Mouse (Mus musculus) C2C12 (cell line): ENCODE data around the gene Hist3h2ba.

Experiments
- CTCF ChIP-seq: IDR thresholded peaks from one replicate; pipeline ENCODE4 v1.5.1; 2011; ENCODE audit not compliant: control insufficient read depth, insufficient read depth, insufficient read length
- MAX ChIP-seq: IDR thresholded peaks from one replicate; pipeline ENCODE4 v1.6.1; 2011; ENCODE audit warnings: mild to moderate bottlenecking, control low read depth
- MYOD1 ChIP-seq: IDR thresholded peaks from one replicate; pipeline ENCODE4 v1.6.1; 2011; ENCODE audit warnings: low read depth; ENCODE audit not compliant: control insufficient read depth, insufficient read length
- MYOG ChIP-seq: IDR thresholded peaks from one replicate; pipeline ENCODE4 v1.6.1; 2011; ENCODE audit not compliant: control insufficient read depth, insufficient read length; ENCODE audit errors: extremely low read depth
- USF1 ChIP-seq: IDR thresholded peaks from one replicate; pipeline ENCODE4 v1.6.1; 2011; ENCODE audit warnings: low read depth, mild to moderate bottlenecking, control low read depth, moderate library complexity

DNA sequence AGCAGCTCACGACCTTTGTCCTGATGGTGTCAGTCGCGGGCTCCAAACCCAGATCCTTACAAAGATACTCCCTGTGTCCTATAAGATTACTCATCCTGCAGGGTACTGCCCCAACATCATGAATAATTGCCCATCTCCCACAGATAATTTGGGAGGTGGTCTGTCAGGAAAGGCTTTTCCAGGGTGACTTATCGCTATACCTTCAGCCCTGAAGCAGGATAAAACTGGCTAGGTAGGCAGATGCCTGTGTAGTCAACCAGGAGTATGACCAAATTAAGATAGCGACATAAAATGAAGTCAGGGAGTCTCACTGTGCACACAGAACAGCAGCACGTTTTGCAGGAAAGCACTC, 9.7 kb upstream of the Hist3h2ba start:
- TF ChIP-seq CTCF: no peak
- no peak for TF ChIP-seq MAX
- no peak for TF ChIP-seq MYOD1
- TF ChIP-seq USF1: no peak
- no peak for TF ChIP-seq MYOG
